Mouse (Mus musculus): ENCODE data around the gene Hells. TPM values are rescaled to one million over a fixed set of nuclear protein-coding genes. Genes with fewer than 3 reads are reported as not detected.

Hells gene
- polyA plus RNA-seq, 1 experiment = 526 TPM

DNA sequence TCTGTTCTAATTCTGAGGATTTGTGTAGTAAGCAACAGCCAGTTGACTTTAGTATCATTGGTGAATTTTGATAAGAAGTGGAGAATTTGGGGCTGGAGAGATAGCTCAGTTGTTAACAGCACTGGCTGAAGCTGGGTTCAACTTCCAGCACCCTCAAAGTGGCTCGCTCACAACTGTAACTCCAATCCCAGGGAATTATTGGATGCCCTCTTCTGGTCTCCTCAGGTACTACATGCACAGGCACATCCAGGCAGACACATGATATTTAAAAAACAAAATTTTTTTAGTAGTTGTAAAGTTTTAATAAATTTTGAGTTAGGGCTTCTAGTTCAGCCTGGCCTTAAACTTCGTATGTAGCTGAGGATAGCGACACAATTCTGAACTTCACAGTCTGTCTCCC lies 15.0 kb upstream of the Hells start:
- Histone ChIP-seq H3K27me3 (ENCODE audit: control insufficient read depth, insufficient read depth, low read length, poor library complexity, severe bottlenecking) (no peaks in the 10 kb centered on the region), H3K27ac (ENCODE audit: insufficient read depth, low read length) (no peak overlapping the region), H3K4me3 (ENCODE audit: low read depth, low read length) (no peak overlapping the region), H3K9ac (ENCODE audit: low read depth, poor library complexity, severe bottlenecking) (no peak overlapping the region), H3K9me3 (replicated peaks; ENCODE audit: control insufficient read depth, insufficient read depth, low read length, poor library complexity, severe bottlenecking) (no peaks in the 10 kb centered on the region), H3K4me1 (ENCODE audit: control insufficient read depth, insufficient read depth, low read length) (no peaks in the 10 kb centered on the region), H3K36me3 (ENCODE audit: control insufficient read depth, insufficient read depth, low read length, poor library complexity, severe bottlenecking) (no peaks in the 10 kb centered on the region)
- no peak for TF ChIP-seq EP300 (IDR thresholded peaks at IDR 0.05; ENCODE audit: insufficient read depth, low read depth, low read length)
- TF ChIP-seq CTCF (IDR thresholded peaks at IDR 0.05; ENCODE audit: low read depth, low read length) = peak; percentile 24

DNA sequence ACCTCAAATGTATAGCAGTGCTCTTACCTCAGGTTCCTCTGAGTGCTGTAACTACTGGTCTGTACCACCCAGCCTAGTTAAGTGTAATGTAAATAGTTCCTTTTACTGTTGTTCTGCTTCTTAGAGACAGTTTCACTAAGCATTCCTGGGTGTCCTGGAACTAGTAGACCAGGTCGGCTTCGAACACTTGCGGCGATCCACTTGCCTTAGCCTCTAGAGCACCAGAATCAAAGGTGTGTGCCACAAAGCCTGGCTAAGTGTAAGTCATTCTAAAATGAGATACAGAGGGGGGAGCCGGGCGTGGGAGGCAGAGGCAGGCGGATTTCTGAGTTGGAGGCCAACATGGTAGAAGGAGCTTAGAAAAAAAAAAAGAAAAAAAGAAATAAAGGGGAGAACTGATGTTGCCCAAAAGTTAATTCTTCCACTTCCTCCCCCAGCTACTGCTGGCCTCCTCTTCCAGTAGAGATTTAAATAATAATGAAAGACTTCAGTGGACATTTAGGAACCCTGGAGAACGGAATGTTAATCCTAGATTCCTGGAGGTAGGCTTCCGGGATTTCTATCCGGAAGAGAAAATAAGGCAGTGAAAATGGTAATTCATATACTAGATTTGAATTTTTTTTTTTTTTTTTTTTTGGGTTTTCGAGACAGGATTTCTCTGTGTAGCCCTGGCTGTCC lies 2.1 kb upstream of the Hells start:
- H3K27ac ChIP-seq (ENCODE audit: insufficient read depth, low read length) = peak overlapping the region; percentile 97
- peak overlapping the region; percentile 59 for H3K9ac ChIP-seq (ENCODE audit: low read depth, poor library complexity, severe bottlenecking)
- H3K4me3 ChIP-seq (ENCODE audit: low read depth, low read length) = no peak overlapping the region
- no peak for TF ChIP-seq CTCF (IDR thresholded peaks at IDR 0.05; ENCODE audit: low read depth, low read length)
- no peak for TF ChIP-seq EP300 (IDR thresholded peaks at IDR 0.05; ENCODE audit: insufficient read depth, low read depth, low read length)
- TF ChIP-seq POLR2A (IDR thresholded peaks at IDR 0.05; ENCODE audit: insufficient read depth, low read length) = no peak
- peaks cover 3% of the 10 kb centered on the region for H3K4me1 ChIP-seq (ENCODE audit: control insufficient read depth, insufficient read depth, low read length)
- peaks cover 13% of the 10 kb centered on the region for H3K36me3 ChIP-seq (ENCODE audit: control insufficient read depth, insufficient read depth, low read length, poor library complexity, severe bottlenecking)
- no peaks in the 10 kb centered on the region for H3K9me3 ChIP-seq (replicated peaks; ENCODE audit: control insufficient read depth, insufficient read depth, low read length, poor library complexity, severe bottlenecking)
- no peaks in the 10 kb centered on the region for H3K27me3 ChIP-seq (ENCODE audit: control insufficient read depth, insufficient read depth, low read length, poor library complexity, severe bottlenecking)

DNA sequence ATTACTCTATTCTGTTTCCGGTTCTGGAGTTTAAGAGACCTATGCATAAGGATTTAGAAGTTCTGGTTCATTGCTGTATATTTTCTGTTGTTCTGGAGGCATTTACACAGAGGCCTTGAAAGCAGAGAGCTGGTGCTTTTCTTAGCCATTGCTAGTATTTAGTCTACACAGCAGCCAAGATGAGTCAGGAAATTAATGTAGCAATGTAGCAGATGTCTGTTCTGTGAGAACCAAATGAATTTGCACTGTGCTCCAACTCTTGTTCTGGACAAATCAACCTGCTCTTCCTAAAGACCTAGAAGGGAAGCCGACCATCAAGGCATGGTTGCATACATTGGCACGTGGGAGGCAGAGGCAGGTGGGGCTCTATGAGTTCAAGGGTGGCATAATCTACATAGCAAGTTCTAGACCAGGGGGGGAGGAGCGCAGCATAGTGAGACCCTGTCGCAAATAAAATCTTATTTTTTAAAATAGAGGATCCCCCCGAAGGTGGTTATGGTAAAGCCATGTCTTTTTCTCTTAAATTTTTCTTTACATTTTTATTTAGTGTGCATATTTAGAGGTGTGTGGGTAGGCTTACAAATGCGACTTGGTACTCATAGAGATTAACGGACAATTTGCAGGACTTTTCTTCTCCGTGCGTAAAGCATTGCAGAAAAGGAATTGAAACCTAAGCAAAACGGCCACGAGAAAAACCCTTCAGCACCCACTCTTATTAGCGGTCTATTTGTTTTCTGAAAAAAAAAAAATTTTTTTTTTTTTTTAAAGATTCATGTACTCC lies 1.1 kb upstream of the Hells start:
- no peaks in the 10 kb centered on the region for H3K9me3 ChIP-seq (replicated peaks; ENCODE audit: control insufficient read depth, insufficient read depth, low read length, poor library complexity, severe bottlenecking)
- H3K27me3 ChIP-seq (ENCODE audit: control insufficient read depth, insufficient read depth, low read length, poor library complexity, severe bottlenecking) = no peaks in the 10 kb centered on the region
- peak overlapping the region; percentile 55 for H3K27ac ChIP-seq (ENCODE audit: insufficient read depth, low read length)
- peaks cover 24% of the 10 kb centered on the region for H3K36me3 ChIP-seq (ENCODE audit: control insufficient read depth, insufficient read depth, low read length, poor library complexity, severe bottlenecking)
- no peak for TF ChIP-seq EP300 (IDR thresholded peaks at IDR 0.05; ENCODE audit: insufficient read depth, low read depth, low read length)
- TF ChIP-seq CTCF (IDR thresholded peaks at IDR 0.05; ENCODE audit: low read depth, low read length) = no peak
- H3K9ac ChIP-seq (ENCODE audit: low read depth, poor library complexity, severe bottlenecking) = peak overlapping the region; percentile 94
- H3K4me1 ChIP-seq (ENCODE audit: control insufficient read depth, insufficient read depth, low read length) = peaks cover 5% of the 10 kb centered on the region
- peak overlapping the region; percentile 98 for H3K4me3 ChIP-seq (ENCODE audit: low read depth, low read length)

DNA sequence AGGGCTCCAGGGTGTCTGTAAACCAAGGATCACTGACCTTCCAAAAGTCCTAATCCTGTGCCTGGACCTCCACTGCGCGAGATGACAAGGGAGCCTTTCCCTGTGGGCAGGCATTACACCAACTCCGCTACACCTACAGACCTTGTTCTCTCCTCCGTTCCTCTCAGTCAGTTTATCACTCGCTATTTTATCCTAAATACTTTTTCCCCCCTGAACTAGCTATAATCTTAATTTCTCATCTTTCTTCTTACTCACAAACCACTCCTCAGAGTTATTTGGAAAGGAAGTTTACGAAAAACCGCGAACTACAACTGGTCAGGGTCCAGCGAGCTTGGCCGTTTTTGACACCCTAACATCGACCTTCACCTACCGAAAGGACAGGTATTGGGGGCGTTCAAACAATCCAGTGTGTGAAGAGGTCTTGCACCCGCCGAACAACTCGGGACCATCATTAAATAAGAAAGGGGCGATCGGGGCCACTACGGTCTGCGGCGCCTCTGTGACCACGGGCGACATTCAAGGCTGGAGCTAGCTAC lies 395 bp upstream of the Hells start:
- peak overlapping the region; percentile 27 for H3K27ac ChIP-seq (ENCODE audit: insufficient read depth, low read length)
- peak overlapping the region; percentile 94 for H3K9ac ChIP-seq (ENCODE audit: low read depth, poor library complexity, severe bottlenecking)
- no peaks in the 10 kb centered on the region for H3K27me3 ChIP-seq (ENCODE audit: control insufficient read depth, insufficient read depth, low read length, poor library complexity, severe bottlenecking)
- peak overlapping the region; percentile 98 for H3K4me3 ChIP-seq (ENCODE audit: low read depth, low read length)
- TF ChIP-seq EP300 (IDR thresholded peaks at IDR 0.05; ENCODE audit: insufficient read depth, low read depth, low read length) (no peak), CTCF (IDR thresholded peaks at IDR 0.05; ENCODE audit: low read depth, low read length) (no peak), POLR2A (IDR thresholded peaks at IDR 0.05; ENCODE audit: insufficient read depth, low read length) (no peak)
- H3K9me3 ChIP-seq (replicated peaks; ENCODE audit: control insufficient read depth, insufficient read depth, low read length, poor library complexity, severe bottlenecking) = no peaks in the 10 kb centered on the region
- H3K36me3 ChIP-seq (ENCODE audit: control insufficient read depth, insufficient read depth, low read length, poor library complexity, severe bottlenecking) = peaks cover 30% of the 10 kb centered on the region
- peaks cover 5% of the 10 kb centered on the region for H3K4me1 ChIP-seq (ENCODE audit: control insufficient read depth, insufficient read depth, low read length)

DNA sequence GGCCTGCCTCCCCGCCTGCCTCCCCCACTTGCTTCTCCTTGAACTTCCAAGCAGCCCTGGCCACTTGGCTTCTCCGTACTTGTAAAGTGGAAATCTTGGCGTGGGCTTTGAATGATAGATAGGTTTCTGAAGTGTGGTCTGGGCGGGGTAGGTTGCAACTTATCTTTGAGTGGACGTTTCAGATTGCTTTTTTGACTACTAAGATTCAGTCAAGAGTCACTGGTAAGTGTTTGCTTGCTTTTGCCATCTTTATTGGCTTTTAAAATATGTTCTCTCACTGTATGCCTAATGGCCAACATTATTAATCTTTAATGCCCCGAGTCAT lies 813 bp downstream of the Hells start:
- no peak for TF ChIP-seq POLR2A (IDR thresholded peaks at IDR 0.05; ENCODE audit: insufficient read depth, low read length)
- Histone ChIP-seq H3K9ac (ENCODE audit: low read depth, poor library complexity, severe bottlenecking) (peak overlapping the region; percentile 94), H3K4me3 (ENCODE audit: low read depth, low read length) (peak overlapping the region; percentile 98), H3K27me3 (ENCODE audit: control insufficient read depth, insufficient read depth, low read length, poor library complexity, severe bottlenecking) (no peaks in the 10 kb centered on the region), H3K9me3 (replicated peaks; ENCODE audit: control insufficient read depth, insufficient read depth, low read length, poor library complexity, severe bottlenecking) (no peaks in the 10 kb centered on the region), H3K36me3 (ENCODE audit: control insufficient read depth, insufficient read depth, low read length, poor library complexity, severe bottlenecking) (peaks cover 40% of the 10 kb centered on the region), H3K4me1 (ENCODE audit: control insufficient read depth, insufficient read depth, low read length) (peaks cover 5% of the 10 kb centered on the region), H3K27ac (ENCODE audit: insufficient read depth, low read length) (no peak overlapping the region)
